Mouse (Mus musculus): ENCODE measurements at regions not wholly inside any gene's neighbourhood (a gene's known extent, or its start where the extent isn't known, plus 50 kb on each side); places are given as distances from the start of the nearest gene placed in this dataset.

DNA sequence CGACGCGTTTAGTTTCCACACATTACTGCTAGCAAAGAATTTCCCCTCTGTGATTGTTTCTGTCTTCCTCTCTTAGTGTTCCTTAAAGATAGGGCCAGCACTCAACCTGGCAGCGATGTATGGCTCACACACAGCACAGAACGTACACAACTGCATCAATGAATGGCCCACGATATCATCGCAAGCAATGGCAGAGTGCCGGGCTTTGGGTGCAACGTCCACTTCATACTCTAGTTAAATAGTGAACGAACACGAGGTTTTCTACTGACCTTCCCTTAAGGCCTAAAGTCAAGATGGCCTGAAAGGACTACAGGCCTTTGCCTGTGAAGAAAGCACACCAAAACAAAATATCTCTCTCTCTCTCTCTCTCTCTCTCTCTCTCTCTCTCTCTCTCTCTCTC is 51.4 kb upstream of the Mpp6 start:
- no peaks in the 10 kb centered on the region for H3K4me1 ChIP-seq (ENCODE audit: control insufficient read depth, insufficient read depth, low read length)
- no peak for ATAC-seq (ENCODE audit: low FRiP score, low TSS enrichment)
- H3K4me2 ChIP-seq (replicated peaks; ENCODE audit: low read depth, low read length) = no peak overlapping the region
- H3K36me3 ChIP-seq (ENCODE audit: control insufficient read depth, insufficient read depth, low read length) = no peaks in the 10 kb centered on the region
- H3K9ac ChIP-seq (ENCODE audit: low read depth, low read length) = no peak overlapping the region
- 91% methylated on average over 11 of the region's 11 CpGs for WGBS
- no peaks in the 10 kb centered on the region for H3K9me3 ChIP-seq (ENCODE audit: control insufficient read depth, low read length)
- no peaks in the 10 kb centered on the region for H3K27me3 ChIP-seq (ENCODE audit: control insufficient read depth, insufficient read depth, low read length)
- H3K27ac ChIP-seq (ENCODE audit: low read depth, low read length) = no peak overlapping the region
- no peak overlapping the region for H3K4me3 ChIP-seq (ENCODE audit: low read length)

DNA sequence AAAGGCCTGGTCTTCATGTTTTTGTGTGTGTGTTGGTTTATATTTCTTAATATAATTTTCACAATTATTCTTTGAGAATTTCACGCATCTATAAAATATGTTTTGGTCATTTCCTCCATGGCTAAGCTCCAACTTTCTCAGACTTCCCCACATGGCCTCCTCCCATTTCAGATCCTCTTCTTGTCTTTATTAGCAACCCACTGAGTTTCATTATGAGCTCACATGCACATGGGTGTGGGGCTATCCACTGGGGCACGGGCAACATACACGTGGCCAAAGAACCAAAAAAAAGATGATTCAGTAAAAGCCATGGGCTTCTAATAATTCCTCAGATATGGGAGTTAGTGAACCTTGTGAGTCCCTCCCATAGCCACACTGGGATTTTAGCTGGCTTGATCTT is 50.1 kb upstream of the Mpp6 start:
- 95% methylated on average over 3 of the region's 3 CpGs for WGBS
- no peak for ATAC-seq (ENCODE audit: low FRiP score, low TSS enrichment)
- H3K36me3 ChIP-seq (ENCODE audit: control insufficient read depth, insufficient read depth, low read length) = no peaks in the 10 kb centered on the region
- no peak overlapping the region for H3K4me3 ChIP-seq (ENCODE audit: low read length)
- no peaks in the 10 kb centered on the region for H3K4me1 ChIP-seq (ENCODE audit: control insufficient read depth, insufficient read depth, low read length)
- H3K27ac ChIP-seq (ENCODE audit: low read depth, low read length) = no peak overlapping the region
- no peaks in the 10 kb centered on the region for H3K27me3 ChIP-seq (ENCODE audit: control insufficient read depth, insufficient read depth, low read length)
- no peak overlapping the region for H3K4me2 ChIP-seq (replicated peaks; ENCODE audit: low read depth, low read length)
- H3K9me3 ChIP-seq (ENCODE audit: control insufficient read depth, low read length) = no peaks in the 10 kb centered on the region
- H3K9ac ChIP-seq (ENCODE audit: low read depth, low read length) = no peak overlapping the region
